Mouse (Mus musculus): ENCODE results near the gene Pdgfra. TPM values are rescaled to one million over a fixed set of nuclear protein-coding genes. Genes with fewer than 3 reads are reported as not detected.

Gene Pdgfra
- total RNA-seq, 2 experiments from 2014 or later, result 73.0 to 73.6 TPM

GRCm38 (mm10) chr5:75153961-75154620, 2.0 kb downstream of the Pdgfra start:
- intact Hi-C loops (cut with DNase I), result loop anchor here (2.0 to 10.0 kb wide), 4 partner anchors 72 to 1299 kb away; no protein-coding TSS in a partner anchor
- no peak for DNase-seq (ENCODE audit: extremely low spot score in 1 of 2, low spot score in 2 of 2)

- DNase-seq (ENCODE audit: extremely low spot score in 1 of 2, low spot score in 2 of 2), result peak in 1 of 2 experiments; percentile 75
- intact Hi-C loops (cut with DNase I), result loop anchor here (5.0 to 10.0 kb wide), 7 partner anchors 72 to 1467 kb away; no protein-coding TSS in a partner anchor
Observed at GRCm38 (mm10) chr5:75154621-75155235, 2.6 kb downstream of the Pdgfra start.

GRCm38 (mm10) chr5:75155281-75155680, 3.2 kb downstream of the Pdgfra start:
- DNase-seq (ENCODE audit: extremely low spot score in 1 of 2, low spot score in 2 of 2), result no peak
- intact Hi-C loops (cut with DNase I), result loop anchor here (5.0 to 10.0 kb wide), 5 partner anchors 510 to 1468 kb away; no protein-coding TSS in a partner anchor

GRCm38 (mm10) chr5:75155741-75156553, 3.9 kb downstream of the Pdgfra start:
- intact Hi-C loops (cut with DNase I), result loop anchor here (5.0 to 10.0 kb wide), 5 partner anchors 511 to 1469 kb away; no protein-coding TSS in a partner anchor
- peak; percentile 65 to 85 for DNase-seq (ENCODE audit: extremely low spot score in 1 of 2, low spot score in 2 of 2)

- peak in 1 of 2 experiments; percentile 68 for DNase-seq (ENCODE audit: extremely low spot score in 1 of 2, low spot score in 2 of 2)
- intact Hi-C loops (cut with DNase I), result loop anchor here (5.0 to 10.0 kb wide), 5 partner anchors 512 to 1469 kb away; no protein-coding TSS in a partner anchor
Observed at GRCm38 (mm10) chr5:75156554-75157036, 4.5 kb downstream of the Pdgfra start.

GRCm38 (mm10) chr5:75157038-75157437, 4.9 kb downstream of the Pdgfra start:
- intact Hi-C loops (cut with DNase I), result loop anchor here (5.0 to 10.0 kb wide), 5 partner anchors 512 to 1470 kb away; no protein-coding TSS in a partner anchor
- peak; percentile 54 to 68 for DNase-seq (ENCODE audit: extremely low spot score in 1 of 2, low spot score in 2 of 2)

- no peak for DNase-seq (ENCODE audit: extremely low spot score in 1 of 2, low spot score in 2 of 2)
- intact Hi-C loops (cut with DNase I), result no loop called here
Observed at GRCm38 (mm10) chr5:75160530-75161170, 8.6 kb downstream of the Pdgfra start.

GRCm38 (mm10) chr5:75161586-75161985, 9.5 kb downstream of the Pdgfra start:
- no peak for DNase-seq (ENCODE audit: extremely low spot score in 1 of 2, low spot score in 2 of 2)
- intact Hi-C loops (cut with DNase I), result no loop called here

GRCm38 (mm10) chr5:75163289-75163951, 11.3 kb downstream of the Pdgfra start:
- DNase-seq (ENCODE audit: extremely low spot score in 1 of 2, low spot score in 2 of 2), result no peak
- intact Hi-C loops (cut with DNase I), result no loop called here

GRCm38 (mm10) chr5:75164688-75165087, 12.6 kb downstream of the Pdgfra start:
- DNase-seq (ENCODE audit: extremely low spot score in 1 of 2, low spot score in 2 of 2), result no peak
- intact Hi-C loops (cut with DNase I), result no loop called here

GRCm38 (mm10) chr5:75169837-75170236, 17.7 kb downstream of the Pdgfra start:
- intact Hi-C loops (cut with DNase I), result no loop called here
- DNase-seq (ENCODE audit: extremely low spot score in 1 of 2, low spot score in 2 of 2), result no peak

GRCm38 (mm10) chr5:75171859-75172258, 19.8 kb downstream of the Pdgfra start:
- no peak for DNase-seq (ENCODE audit: extremely low spot score in 1 of 2, low spot score in 2 of 2)
- intact Hi-C loops (cut with DNase I), result no loop called here

GRCm38 (mm10) chr5:75179249-75179648, 27.2 kb downstream of the Pdgfra start:
- intact Hi-C loops (cut with DNase I), result no loop called here

GRCm38 (mm10) chr5:75179726-75180290, 27.7 kb downstream of the Pdgfra start:
- no peak for DNase-seq (ENCODE audit: extremely low spot score in 1 of 2, low spot score in 2 of 2)
- intact Hi-C loops (cut with DNase I), result no loop called here

More at GRCm38 (mm10) chr5:75179249-75179648, 27.2 kb downstream of the Pdgfra start:
- no peak for DNase-seq (ENCODE audit: extremely low spot score in 1 of 2, low spot score in 2 of 2)

GRCm38 (mm10) chr5:75183653-75184052, 31.6 kb downstream of the Pdgfra start:
- intact Hi-C loops (cut with DNase I), result no loop called here

GRCm38 (mm10) chr5:75184112-75184511, 32.0 kb downstream of the Pdgfra start:
- no peak for DNase-seq (ENCODE audit: extremely low spot score in 1 of 2, low spot score in 2 of 2)
- intact Hi-C loops (cut with DNase I), result no loop called here

More at GRCm38 (mm10) chr5:75183653-75184052, 31.6 kb downstream of the Pdgfra start:
- DNase-seq (ENCODE audit: extremely low spot score in 1 of 2, low spot score in 2 of 2), result no peak

GRCm38 (mm10) chr5:75184693-75185235, 32.7 kb downstream of the Pdgfra start:
- intact Hi-C loops (cut with DNase I), result no loop called here
- no peak for DNase-seq (ENCODE audit: extremely low spot score in 1 of 2, low spot score in 2 of 2)

Measured in left cerebral cortex, postnatal 10 days (tissue).